In the genomic region with DNA sequence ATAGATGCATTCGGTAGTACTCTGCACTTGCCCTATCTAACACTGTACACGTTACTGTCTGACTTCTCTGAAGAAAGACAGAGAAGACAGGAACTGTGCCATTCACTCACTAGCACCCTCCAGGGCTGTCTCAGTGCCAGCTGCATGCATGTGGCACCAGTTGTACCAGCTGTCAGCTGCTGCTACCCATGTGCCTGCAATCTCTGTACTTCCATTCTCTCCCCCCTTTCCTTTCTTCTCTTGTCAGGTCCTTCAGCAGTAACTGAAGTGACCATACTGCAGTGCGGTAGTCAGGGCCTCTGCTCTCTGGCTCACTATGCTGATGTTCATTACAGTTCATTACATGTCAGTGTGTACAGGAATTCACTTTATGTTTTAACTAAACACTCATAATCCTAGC, we compare ENCODE assay signal across 13 mouse cellular contexts.
DNase-seq lines count a peak whose midpoint lies in the region; ATAC-seq and TF ChIP-seq lines count a peak whose summit lies in the region.
"Had no signal": no experiment of that assay in that cellular context is flagged by ENCODE, and none has a peak within 500 bp of the region (broad histone marks: within the 10 kb centered on the region; RNA-seq: fewer than 3 reads in every experiment).

No protein-coding gene starts in this region.

- H3K9ac ChIP-seq in forebrain, embryonic 15.5 days (replicated peaks), result no peak overlapping the region
- H3K9ac ChIP-seq in forebrain, embryonic 11.5 days (ENCODE audit: low read length), result no peak overlapping the region
- H3K9ac ChIP-seq in liver, adult 2 months (ENCODE audit: low read depth, low read length), result no peak overlapping the region
- H3K9ac ChIP-seq in liver, embryonic 11.5 days (ENCODE audit: low read depth, low read length), result no peak overlapping the region
- no peak overlapping the region for H3K9ac ChIP-seq in intestine, embryonic 15.5 days
- H3K9ac ChIP-seq: embryonic facial prominence, embryonic 12.5 days; midbrain, embryonic 12.5 days had no signal

- WGBS in forebrain, embryonic 15.5 days, result 55% methylated on average over 3 of the region's 3 CpGs
- WGBS in forebrain, embryonic 11.5 days, result 79% methylated on average over 3 of the region's 3 CpGs
- 18% methylated on average over 3 of the region's 3 CpGs for WGBS in liver, adult 2 months
- WGBS in liver, embryonic 11.5 days, result 72% methylated on average over 3 of the region's 3 CpGs
- WGBS in intestine, embryonic 15.5 days, result 83% methylated on average over 3 of the region's 3 CpGs

- no peaks in the 10 kb centered on the region for H3K36me3 ChIP-seq in forebrain, embryonic 15.5 days
- no peaks in the 10 kb centered on the region for H3K36me3 ChIP-seq in forebrain, embryonic 11.5 days (ENCODE audit: control insufficient read depth, insufficient read depth, low read length)
- H3K36me3 ChIP-seq in liver, adult 2 months (ENCODE audit: control insufficient read depth, insufficient read depth, low read length), result peaks cover 12% of the 10 kb centered on the region
- no peaks in the 10 kb centered on the region for H3K36me3 ChIP-seq in liver, embryonic 11.5 days (ENCODE audit: control insufficient read depth, insufficient read depth, low read length)
- peaks cover 4% of the 10 kb centered on the region; the same call in 1 of the 2 replicates for H3K36me3 ChIP-seq in intestine, embryonic 15.5 days

- no peaks in the 10 kb centered on the region for H3K9me3 ChIP-seq in forebrain, embryonic 15.5 days
- no peaks in the 10 kb centered on the region for H3K9me3 ChIP-seq in forebrain, embryonic 11.5 days (ENCODE audit: control insufficient read depth, low read length)
- H3K9me3 ChIP-seq in liver, embryonic 11.5 days (ENCODE audit: control insufficient read depth, low read length), result no peaks in the 10 kb centered on the region
- no peaks in the 10 kb centered on the region for H3K9me3 ChIP-seq in intestine, embryonic 15.5 days
- H3K9me3 ChIP-seq: embryonic facial prominence, embryonic 12.5 days; midbrain, embryonic 12.5 days had no signal

- TF ChIP-seq POLR2A in liver, adult 2 months (IDR thresholded peaks at IDR 0.05; ENCODE audit: extremely low read depth, insufficient read depth, low read length), result no peak

- peak; percentile 51; the same call in 1 of the 2 replicates for ATAC-seq in forebrain, embryonic 15.5 days (replicated peaks)
- no peak for ATAC-seq in forebrain, embryonic 11.5 days (replicated peaks; ENCODE audit: low FRiP score)
- ATAC-seq in liver, embryonic 11.5 days (replicated peaks; ENCODE audit: low FRiP score), result no peak
- no peak for ATAC-seq in intestine, embryonic 15.5 days

- no peak for TF ChIP-seq CTCF in liver, adult 2 months (IDR thresholded peaks at IDR 0.05; ENCODE audit: low read depth, low read length)

- H3K27me3 ChIP-seq in forebrain, embryonic 15.5 days, result no peaks in the 10 kb centered on the region
- H3K27me3 ChIP-seq in forebrain, embryonic 11.5 days (ENCODE audit: control insufficient read depth, insufficient read depth, low read length), result no peaks in the 10 kb centered on the region
- no peaks in the 10 kb centered on the region for H3K27me3 ChIP-seq in liver, adult 2 months (ENCODE audit: control insufficient read depth, insufficient read depth, low read length)
- no peaks in the 10 kb centered on the region for H3K27me3 ChIP-seq in liver, embryonic 11.5 days (replicated peaks; ENCODE audit: control insufficient read depth, insufficient read depth, low read length)
- H3K27me3 ChIP-seq in intestine, embryonic 15.5 days (replicated peaks), result no peaks in the 10 kb centered on the region
- H3K27me3 ChIP-seq: embryonic facial prominence, embryonic 12.5 days; midbrain, embryonic 12.5 days had no signal

- H3K79me2 ChIP-seq in liver, adult 2 months (ENCODE audit: control insufficient read depth, insufficient read depth, low read length), result peaks cover 32% of the 10 kb centered on the region; the same call in 1 of the 2 replicates

- DNase-seq in forebrain, embryonic 11.5 days (ENCODE audit: low spot score), result no peak
- peak; percentile 59 for DNase-seq in liver, adult 2 months (ENCODE audit: extremely low read depth, low read depth, low spot score)
- no peak for DNase-seq in liver, embryonic 11.5 days (ENCODE audit: low spot score)
- DNase-seq in adipocyte (ENCODE audit: low spot score), result peak; percentile 64
- peak; percentile 41 to 50 for DNase-seq in heart, postnatal 14 days
- DNase-seq in testis, postnatal 10 days (ENCODE audit: low spot score), result no peak
- DNase-seq: cerebellum, adult 11 months; kidney, adult 11 months had no signal

- H3K27ac ChIP-seq in forebrain, embryonic 15.5 days (replicated peaks), result 0 out of 2 replicates have a peak overlapping the region, but pooled peaks have one; percentile 0
- H3K27ac ChIP-seq in forebrain, embryonic 11.5 days (ENCODE audit: low read depth, low read length), result no peak overlapping the region
- H3K27ac ChIP-seq in liver, adult 2 months (replicated peaks; ENCODE audit: insufficient read depth, low read depth, low read length), result peak overlapping the region; percentile 50
- no peak overlapping the region for H3K27ac ChIP-seq in liver, embryonic 11.5 days (ENCODE audit: low read depth, low read length)
- H3K27ac ChIP-seq in intestine, embryonic 15.5 days, result no peak overlapping the region
- H3K27ac ChIP-seq: embryonic facial prominence, embryonic 12.5 days; left cerebral cortex, adult 2 months; midbrain, embryonic 12.5 days had no signal

- intact Hi-C loops in heart, postnatal 14 days (cut with DNase I), result no loop called here

- H3K4me2 ChIP-seq in forebrain, embryonic 15.5 days (replicated peaks), result no peak overlapping the region
- H3K4me2 ChIP-seq in forebrain, embryonic 11.5 days (ENCODE audit: low read depth, low read length, severe bottlenecking), result no peak overlapping the region
- H3K4me2 ChIP-seq in liver, embryonic 11.5 days, result no peak overlapping the region
- H3K4me2 ChIP-seq in intestine, embryonic 15.5 days (replicated peaks), result no peak overlapping the region
- H3K4me2 ChIP-seq: embryonic facial prominence, embryonic 12.5 days; midbrain, embryonic 12.5 days had no signal

- H3K4me3 ChIP-seq in forebrain, embryonic 15.5 days, result no peak overlapping the region
- H3K4me3 ChIP-seq in forebrain, embryonic 11.5 days (ENCODE audit: low read depth, low read length), result no peak overlapping the region
- H3K4me3 ChIP-seq in liver, adult 2 months (ENCODE audit: insufficient read depth, low read depth, low read length), result no peak overlapping the region
- no peak overlapping the region for H3K4me3 ChIP-seq in liver, embryonic 11.5 days (ENCODE audit: low read depth, low read length)
- H3K4me3 ChIP-seq in intestine, embryonic 15.5 days (replicated peaks), result no peak overlapping the region
- H3K4me3 ChIP-seq: embryonic facial prominence, embryonic 12.5 days; left cerebral cortex, adult 2 months; midbrain, embryonic 12.5 days had no signal

- peaks cover 3% of the 10 kb centered on the region; the same call in 1 of the 2 replicates for H3K4me1 ChIP-seq in forebrain, embryonic 15.5 days
- no peaks in the 10 kb centered on the region for H3K4me1 ChIP-seq in forebrain, embryonic 11.5 days (replicated peaks; ENCODE audit: control insufficient read depth, insufficient read depth, low read length)
- H3K4me1 ChIP-seq in liver, adult 2 months (ENCODE audit: control insufficient read depth, insufficient read depth, low read length), result peaks cover 30% of the 10 kb centered on the region
- H3K4me1 ChIP-seq in liver, embryonic 11.5 days (replicated peaks; ENCODE audit: control insufficient read depth, insufficient read depth, low read length), result no peaks in the 10 kb centered on the region
- H3K4me1 ChIP-seq in intestine, embryonic 15.5 days (replicated peaks), result peaks cover 4% of the 10 kb centered on the region; the same call in 1 of the 2 replicates
- H3K4me1 ChIP-seq: embryonic facial prominence, embryonic 12.5 days; midbrain, embryonic 12.5 days had no signal

Comparison
In these comparisons a context has a peak if more than half of its experiments do, and no peak if none do; other contexts are left out.
1. H3K27ac ChIP-seq: peak in forebrain, embryonic 15.5 days (single experiment) and liver, adult 2 months (single experiment); none in forebrain, embryonic 11.5 days (single experiment), liver, embryonic 11.5 days (single experiment) and intestine, embryonic 15.5 days (single experiment).
2. DNase-seq: peak in liver, adult 2 months (single experiment), adipocyte (single experiment) and heart, postnatal 14 days (2 of 2); none in forebrain, embryonic 11.5 days (single experiment), liver, embryonic 11.5 days (single experiment) and testis, postnatal 10 days (single experiment).